Mouse (Mus musculus): Measurements from ENCODE around the gene Zbtb9. TPM values are rescaled to one million over a fixed set of nuclear protein-coding genes. Genes with fewer than 3 reads are reported as not detected.
A peak's percentile ranks its signal among the peaks of the same experiment; 100 is the strongest.

The Zbtb9 gene
- polyA plus RNA-seq, 2 experiments = 2.6 to 4.0 TPM

DNA sequence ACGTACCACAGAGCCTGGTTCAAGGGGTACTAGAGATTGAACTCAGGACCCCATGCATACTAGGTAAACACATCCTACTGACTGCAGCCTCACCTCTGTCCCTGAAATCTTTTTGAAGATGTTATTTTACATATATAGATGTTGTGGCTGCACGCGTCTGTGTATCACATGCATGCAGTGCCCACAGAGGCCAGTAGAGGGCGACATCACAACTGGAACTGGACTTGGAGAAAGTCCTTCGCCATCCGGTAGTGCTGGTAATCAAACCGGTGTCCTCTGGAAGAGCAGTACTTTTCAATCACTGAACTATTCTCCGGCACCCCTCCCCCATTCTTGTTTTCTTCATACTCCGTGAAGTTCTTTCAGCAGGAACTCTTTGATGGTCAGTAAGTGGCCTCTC, 31.5 kb downstream of the Zbtb9 start:
- Histone ChIP-seq H3K4me1 (replicated peaks; ENCODE audit: control insufficient read depth in 2 of 2, insufficient read depth in 2 of 2, low read length in 1 of 2) (no peaks in the 10 kb centered on the region), H3K36me3 (replicated peaks; ENCODE audit: control insufficient read depth, insufficient read depth, low read depth) (no peaks in the 10 kb centered on the region), H3K9me3 (ENCODE audit: control insufficient read depth, low read length) (no peaks in the 10 kb centered on the region), H3K9ac (replicated peaks) (no peak overlapping the region), H3K4me3 (ENCODE audit: insufficient read depth in 1 of 2, low read depth in 2 of 2, low read length in 2 of 2) (no peak overlapping the region), H3K4me2 (ENCODE audit: low read depth) (no peak overlapping the region), H3K27ac (no peak overlapping the region), H3K27me3 (ENCODE audit: control insufficient read depth, insufficient read depth, low read length) (no peaks in the 10 kb centered on the region)
- DNase-seq (ENCODE audit: low read depth in 3 of 3, low spot score in 3 of 3) (no peak), ATAC-seq (ENCODE audit: insufficient read depth) (no peak)
- TF ChIP-seq CTCF (IDR thresholded peaks at IDR 0.05; ENCODE audit: low read depth) (peak; percentile 96), EP300 (IDR thresholded peaks at IDR 0.05; ENCODE audit: low read depth) (no peak)
- WGBS (ENCODE audit: insufficient replicate concordance) = 34% methylated on average over 9 of the region's 9 CpGs

DNA sequence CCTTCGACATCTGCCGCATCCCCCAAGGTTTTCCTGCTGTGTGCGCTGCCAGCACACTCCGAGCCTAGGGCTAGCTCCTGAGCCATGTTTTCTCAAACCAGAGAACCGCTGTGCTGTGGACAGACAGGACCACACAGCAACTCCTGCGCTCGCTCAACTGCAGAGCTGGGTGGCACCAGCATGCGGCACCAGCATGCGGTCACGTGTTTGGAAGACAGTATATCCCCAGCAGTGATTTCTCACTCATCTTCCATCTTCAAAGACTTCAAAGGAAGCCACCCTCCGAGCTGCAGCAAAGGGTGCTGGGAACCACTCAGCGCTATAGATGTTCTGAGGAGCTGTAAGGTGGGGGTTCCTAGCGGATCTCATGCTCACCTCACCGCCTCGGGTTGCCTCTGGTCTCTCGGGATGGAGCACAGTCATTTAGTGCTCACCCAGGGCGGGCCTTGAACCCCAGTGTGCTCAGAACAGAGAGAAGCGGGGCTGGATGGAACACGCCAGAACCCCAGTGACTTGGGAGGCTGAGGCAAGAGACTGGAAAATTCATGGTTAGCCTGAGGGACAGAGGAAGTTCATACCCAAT, 32.0 kb downstream of the Zbtb9 start:
- H3K9me3 ChIP-seq (ENCODE audit: control insufficient read depth, low read length) = no peaks in the 10 kb centered on the region
- no peaks in the 10 kb centered on the region for H3K4me1 ChIP-seq (replicated peaks; ENCODE audit: control insufficient read depth in 2 of 2, insufficient read depth in 2 of 2, low read length in 1 of 2)
- H3K27ac ChIP-seq = no peak overlapping the region
- no peak overlapping the region for H3K4me3 ChIP-seq (ENCODE audit: insufficient read depth in 1 of 2, low read depth in 2 of 2, low read length in 2 of 2)
- WGBS (ENCODE audit: insufficient replicate concordance) = 44% methylated on average over 19 of the region's 19 CpGs
- DNase-seq (ENCODE audit: low read depth in 3 of 3, low spot score in 3 of 3) = no peak
- H3K4me2 ChIP-seq (ENCODE audit: low read depth) = no peak overlapping the region
- ATAC-seq (ENCODE audit: insufficient read depth) = no peak
- H3K27me3 ChIP-seq (ENCODE audit: control insufficient read depth, insufficient read depth, low read length) = no peaks in the 10 kb centered on the region
- H3K36me3 ChIP-seq (replicated peaks; ENCODE audit: control insufficient read depth, insufficient read depth, low read depth) = no peaks in the 10 kb centered on the region
- no peak overlapping the region for H3K9ac ChIP-seq (replicated peaks)
- TF ChIP-seq EP300 (IDR thresholded peaks at IDR 0.05; ENCODE audit: low read depth) (no peak), CTCF (IDR thresholded peaks at IDR 0.05; ENCODE audit: low read depth) (no peak)

DNA sequence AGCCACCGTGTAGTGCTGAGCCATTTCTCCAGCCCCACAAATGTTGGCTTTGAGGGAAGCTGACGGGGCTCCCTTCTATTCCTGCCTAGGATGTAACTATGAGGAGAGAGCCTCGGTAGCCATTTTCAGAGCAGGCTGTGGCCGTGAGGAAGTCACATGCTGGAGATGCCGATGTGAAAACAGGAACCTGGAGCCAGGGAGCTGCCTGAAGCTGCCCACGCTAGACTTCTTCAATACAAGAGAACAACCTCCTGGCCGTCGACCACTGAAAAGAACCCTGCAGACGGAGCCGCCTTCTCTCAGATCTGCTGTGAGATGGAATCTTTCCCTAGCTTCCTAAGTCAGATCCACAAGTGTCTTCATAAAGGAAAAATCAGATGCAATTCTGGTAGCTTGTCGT, 32.7 kb downstream of the Zbtb9 start:
- no peak overlapping the region for H3K9ac ChIP-seq (replicated peaks)
- DNase-seq (ENCODE audit: low read depth in 3 of 3, low spot score in 3 of 3) = no peak
- H3K4me2 ChIP-seq (ENCODE audit: low read depth) = no peak overlapping the region
- H3K4me1 ChIP-seq (replicated peaks; ENCODE audit: control insufficient read depth in 2 of 2, insufficient read depth in 2 of 2, low read length in 1 of 2) = no peaks in the 10 kb centered on the region
- H3K36me3 ChIP-seq (replicated peaks; ENCODE audit: control insufficient read depth, insufficient read depth, low read depth) = no peaks in the 10 kb centered on the region
- H3K27ac ChIP-seq = no peak overlapping the region
- no peaks in the 10 kb centered on the region for H3K27me3 ChIP-seq (ENCODE audit: control insufficient read depth, insufficient read depth, low read length)
- 29% methylated on average over 11 of the region's 11 CpGs for WGBS (ENCODE audit: insufficient replicate concordance)
- no peak for TF ChIP-seq CTCF (IDR thresholded peaks at IDR 0.05; ENCODE audit: low read depth)
- TF ChIP-seq EP300 (IDR thresholded peaks at IDR 0.05; ENCODE audit: low read depth) = no peak
- ATAC-seq (ENCODE audit: insufficient read depth) = no peak
- H3K9me3 ChIP-seq (ENCODE audit: control insufficient read depth, low read length) = no peaks in the 10 kb centered on the region
- H3K4me3 ChIP-seq (ENCODE audit: insufficient read depth in 1 of 2, low read depth in 2 of 2, low read length in 2 of 2) = no peak overlapping the region

DNA sequence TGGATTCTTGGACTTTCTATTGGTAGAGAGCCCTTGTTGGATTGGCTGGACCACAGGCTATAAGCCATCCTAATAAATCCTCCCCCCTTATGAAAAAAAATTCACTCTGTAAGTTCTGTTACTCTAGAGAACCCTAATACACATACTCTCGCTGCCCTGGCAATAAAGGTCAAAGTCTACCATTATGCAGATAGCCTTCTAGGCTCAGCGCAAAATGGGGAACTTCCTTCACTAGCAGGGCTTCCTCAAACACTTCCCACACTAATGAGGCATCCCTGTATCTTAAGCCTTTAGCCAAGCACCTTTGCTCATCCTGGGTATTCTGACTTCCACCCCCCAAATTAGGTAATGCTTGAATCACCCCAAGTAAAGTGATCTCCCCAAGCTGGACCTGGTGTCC, 35.3 kb downstream of the Zbtb9 start:
- TF ChIP-seq CTCF (IDR thresholded peaks at IDR 0.05; ENCODE audit: low read depth) (no peak), EP300 (IDR thresholded peaks at IDR 0.05; ENCODE audit: low read depth) (no peak)
- ATAC-seq (ENCODE audit: insufficient read depth) = no peak
- Histone ChIP-seq H3K9me3 (ENCODE audit: control insufficient read depth, low read length) (no peaks in the 10 kb centered on the region), H3K4me3 (ENCODE audit: insufficient read depth in 1 of 2, low read depth in 2 of 2, low read length in 2 of 2) (no peak overlapping the region), H3K36me3 (replicated peaks; ENCODE audit: control insufficient read depth, insufficient read depth, low read depth) (no peaks in the 10 kb centered on the region), H3K27me3 (ENCODE audit: control insufficient read depth, insufficient read depth, low read length) (no peaks in the 10 kb centered on the region), H3K4me2 (ENCODE audit: low read depth) (no peak overlapping the region), H3K9ac (replicated peaks) (no peak overlapping the region), H3K27ac (no peak overlapping the region), H3K4me1 (replicated peaks; ENCODE audit: control insufficient read depth in 2 of 2, insufficient read depth in 2 of 2, low read length in 1 of 2) (peaks cover 2 to 14% of the 10 kb centered on the region in 2 experiments; a peak in 3 of 4 replicates)
- no peak for DNase-seq (ENCODE audit: low read depth in 3 of 3, low spot score in 3 of 3)
- WGBS (ENCODE audit: insufficient replicate concordance) = 40% methylated on average over 2 of the region's 2 CpGs

GRCm38 (mm10) chr17:27011167-27011566, 38.2 kb downstream of the Zbtb9 start:
- Histone ChIP-seq H3K4me2 (ENCODE audit: low read depth) (no peak overlapping the region), H3K4me3 (ENCODE audit: insufficient read depth in 1 of 2, low read depth in 2 of 2, low read length in 2 of 2) (no peak overlapping the region), H3K36me3 (replicated peaks; ENCODE audit: control insufficient read depth, insufficient read depth, low read depth) (no peaks in the 10 kb centered on the region), H3K27me3 (ENCODE audit: control insufficient read depth, insufficient read depth, low read length) (no peaks in the 10 kb centered on the region), H3K27ac (no peak overlapping the region), H3K9me3 (ENCODE audit: control insufficient read depth, low read length) (no peaks in the 10 kb centered on the region), H3K4me1 (replicated peaks; ENCODE audit: control insufficient read depth in 2 of 2, insufficient read depth in 2 of 2, low read length in 1 of 2) (peaks cover 2 to 14% of the 10 kb centered on the region in 2 experiments; a peak in 3 of 4 replicates), H3K9ac (replicated peaks) (no peak overlapping the region)
- 71% methylated on average over 10 of the region's 10 CpGs for WGBS (ENCODE audit: insufficient replicate concordance)
- no peak for ATAC-seq (ENCODE audit: insufficient read depth)
- DNase-seq (ENCODE audit: low read depth in 3 of 3, low spot score in 3 of 3) = no peak
- TF ChIP-seq EP300 (IDR thresholded peaks at IDR 0.05; ENCODE audit: low read depth) (no peak), CTCF (IDR thresholded peaks at IDR 0.05; ENCODE audit: low read depth) (no peak)

All from liver, embryonic 14.5 days (tissue).